Mouse (Mus musculus) B cell, adult 2 months (primary cell): ENCODE measurements at regions not wholly inside any gene's neighbourhood (a gene's known extent, or its start where the extent isn't known, plus 50 kb on each side); places are given as distances from the start of the nearest gene placed in this dataset.

Experiments
- DNase-seq, 2 experiments: peaks; one replicate each; pipeline ENCODE4 v3.0.0; 2022

DNA sequence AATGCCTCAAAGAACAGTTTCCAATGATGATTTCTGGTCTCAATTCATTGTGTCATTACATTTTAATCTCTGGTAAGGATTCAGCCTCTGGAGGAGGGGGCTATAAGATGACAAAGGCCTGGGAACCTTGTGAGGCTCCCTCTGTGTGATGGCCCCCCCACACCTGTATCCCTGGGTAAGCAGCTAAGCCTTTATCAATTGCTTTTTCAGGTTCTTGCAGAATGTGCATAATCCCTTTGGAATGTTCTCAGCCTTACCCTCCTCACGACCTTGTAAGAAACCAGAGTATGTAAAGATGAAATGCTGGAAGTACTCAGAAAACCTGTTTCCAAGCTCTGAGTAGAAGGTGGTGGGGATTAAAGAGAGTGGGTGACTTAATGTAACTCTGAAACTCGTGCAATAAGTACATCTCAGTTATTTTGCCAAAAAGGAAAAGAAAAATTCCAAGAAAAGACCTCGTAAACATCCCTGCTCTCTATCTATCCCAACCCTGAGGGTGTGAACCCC, 446.7 kb upstream of the Mctp2 start:
- no peak for DNase-seq

DNA sequence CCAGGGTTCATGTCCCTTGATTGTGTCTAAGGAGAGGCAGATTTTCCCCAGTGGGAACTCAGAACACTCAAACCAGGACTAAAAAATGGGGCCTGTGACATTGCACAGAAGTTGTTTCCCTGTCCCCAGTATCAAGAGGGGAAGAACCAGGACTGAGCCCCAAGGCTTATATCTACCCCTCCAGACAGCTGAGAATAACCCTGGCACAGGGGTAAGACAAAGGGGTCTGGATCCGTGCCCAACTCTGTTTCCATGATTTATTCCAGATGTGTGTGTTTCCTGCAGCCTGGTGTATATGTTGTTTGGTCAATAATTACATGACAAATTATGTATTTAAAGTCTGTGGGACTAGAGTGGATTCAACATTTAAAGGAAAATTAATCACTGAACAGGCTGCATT, 456.3 kb upstream of the Mctp2 start:
- DNase-seq = no peak

DNA sequence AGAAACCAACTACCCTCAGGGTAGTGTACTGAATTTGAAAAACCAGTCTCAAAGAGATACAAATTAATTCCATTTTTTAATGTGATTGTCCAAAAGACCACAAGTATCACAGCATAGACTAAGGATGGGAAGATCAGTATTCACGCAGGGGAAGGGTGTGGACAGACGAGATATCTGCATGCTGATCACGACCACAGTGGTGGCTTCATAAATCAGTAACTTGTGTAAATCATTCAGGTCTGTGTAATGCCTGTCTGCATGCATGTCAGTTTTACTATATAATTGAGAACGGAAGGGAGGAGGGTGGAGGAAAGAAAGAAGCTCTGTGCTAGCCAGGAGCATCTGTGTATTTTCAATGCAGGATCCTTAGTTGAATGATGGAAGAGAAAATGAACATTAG, 462.3 kb upstream of the Mctp2 start:
- no peak for DNase-seq

DNA sequence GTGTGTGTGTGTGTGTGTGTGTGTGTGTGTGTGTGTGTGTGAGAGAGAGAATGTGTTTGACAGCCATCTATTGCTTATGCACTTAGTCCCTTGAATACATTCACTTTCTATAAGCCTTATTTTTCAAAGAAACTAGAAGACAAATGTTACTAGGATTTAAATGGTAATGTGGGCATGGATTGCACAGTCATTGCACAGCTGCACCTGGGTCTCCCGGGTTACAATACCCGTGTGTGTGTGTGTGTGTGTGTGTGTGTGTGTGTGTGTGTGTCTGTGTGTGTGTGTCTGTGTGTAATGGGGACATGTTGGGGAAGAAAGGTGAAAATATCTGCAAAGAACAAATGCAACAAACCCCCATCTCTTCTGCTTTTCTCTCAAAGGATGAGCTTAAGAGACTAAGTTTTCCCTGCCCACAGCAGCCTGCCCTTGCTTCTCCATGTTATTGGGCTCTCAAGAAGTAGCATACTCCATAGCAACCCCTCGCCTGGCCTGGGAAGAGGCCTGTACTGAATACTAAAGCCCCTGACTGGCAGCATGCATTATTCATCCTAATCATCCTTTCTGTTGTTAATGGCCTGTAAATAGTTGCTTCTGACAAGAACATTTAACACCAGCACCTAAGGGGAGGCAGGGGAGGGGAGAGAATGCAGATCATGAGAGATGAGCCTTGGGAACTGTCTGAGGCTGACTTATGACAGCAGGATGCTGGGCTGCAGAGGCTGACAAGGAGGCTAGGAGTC, 467.8 kb upstream of the Mctp2 start:
- no peak for DNase-seq

DNA sequence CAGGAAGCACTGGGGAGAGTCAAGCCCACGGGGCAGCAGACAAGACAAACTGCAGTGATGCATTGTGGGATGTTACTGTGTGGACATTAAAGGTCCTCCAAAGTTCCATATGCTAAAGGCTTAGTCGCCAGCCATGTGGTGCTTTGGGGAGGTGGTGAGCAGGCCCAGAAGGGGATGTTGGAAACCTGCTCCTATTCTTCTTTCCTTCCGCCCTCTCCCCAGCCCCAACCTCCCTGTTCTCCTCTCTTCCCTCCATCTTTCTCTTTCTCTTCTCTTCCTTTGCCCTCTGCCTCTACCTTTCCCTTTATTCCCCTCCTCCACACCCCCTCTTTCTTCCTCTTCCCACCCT, 468.3 kb upstream of the Mctp2 start:
- no peak for DNase-seq

DNA sequence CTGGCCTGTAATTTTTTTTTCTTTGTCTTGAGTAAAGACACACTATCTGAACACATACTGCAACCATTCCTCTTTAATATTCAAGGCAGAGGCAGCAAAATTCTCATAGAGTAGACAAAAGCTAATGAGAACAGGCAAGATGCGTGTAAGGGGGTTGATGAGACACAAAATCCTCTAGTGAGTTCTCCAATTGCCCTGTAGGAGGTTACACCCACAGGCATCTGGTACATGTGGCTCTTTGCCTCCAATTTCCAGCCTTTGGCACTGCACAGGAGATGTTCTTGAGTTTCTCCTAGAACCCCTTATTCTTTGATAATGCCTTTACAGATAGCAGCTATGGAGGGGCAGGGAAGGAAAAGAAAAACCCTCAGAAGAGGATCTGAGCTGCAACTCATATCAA, 480.9 kb upstream of the Mctp2 start:
- DNase-seq = no peak

DNA sequence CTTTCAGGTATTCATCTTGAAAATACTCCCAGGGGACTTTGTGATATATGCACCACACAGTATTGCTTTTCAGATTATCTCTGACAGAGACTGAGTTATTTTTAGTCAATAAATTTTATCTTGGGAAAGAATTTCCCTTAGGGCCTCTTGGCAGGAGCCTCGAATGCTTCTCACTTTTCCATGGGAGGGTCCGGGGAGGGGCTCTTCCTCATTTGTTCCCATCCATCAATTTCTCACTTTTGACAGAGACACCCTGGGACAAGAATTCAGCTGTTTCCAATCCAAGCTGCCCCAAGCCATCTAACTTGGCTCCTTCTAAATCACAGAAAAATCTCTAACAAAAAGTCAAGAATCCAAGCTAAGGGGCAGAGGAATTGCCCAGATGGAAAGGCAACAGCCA, 481.9 kb upstream of the Mctp2 start:
- no peak for DNase-seq

DNA sequence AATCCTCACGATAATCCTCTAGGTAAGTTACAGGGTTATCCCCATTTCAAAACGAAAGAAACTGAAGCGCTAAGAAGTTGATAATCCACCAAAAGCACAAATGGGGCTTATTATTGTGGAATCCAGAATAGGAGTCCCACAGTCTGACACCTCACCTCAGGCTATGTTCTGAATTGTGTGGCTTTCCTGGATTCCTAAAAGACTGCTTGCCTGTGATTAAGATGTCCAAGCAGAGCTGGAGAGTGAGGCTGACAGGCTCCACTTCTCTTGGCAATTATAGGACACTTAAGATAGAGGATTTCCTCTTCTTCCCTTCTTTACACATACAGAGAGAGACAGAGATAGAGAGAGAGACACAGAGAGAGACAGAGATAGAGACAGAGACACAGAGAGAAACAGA, 515.7 kb upstream of the Mctp2 start:
- DNase-seq = no peak

DNA sequence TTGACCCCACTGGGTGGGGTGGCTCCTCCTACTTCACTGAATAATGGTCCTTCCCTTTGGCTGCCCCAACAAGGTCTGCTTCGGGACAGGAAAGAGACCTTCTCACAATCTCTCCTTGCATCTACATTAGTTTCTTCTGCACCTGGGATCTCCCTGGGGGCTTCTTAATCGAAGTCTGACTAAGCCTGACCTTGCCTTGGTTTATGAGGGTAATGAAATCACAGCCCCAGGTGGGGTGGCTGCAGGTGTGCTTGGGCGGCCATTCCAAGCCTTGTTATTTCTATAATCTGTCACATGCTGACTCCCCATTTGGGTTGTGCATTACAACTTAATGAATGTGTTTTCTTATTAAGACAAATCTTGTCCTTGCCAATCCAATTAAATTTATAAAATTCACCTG, 520.2 kb upstream of the Mctp2 start:
- no peak for DNase-seq

DNA sequence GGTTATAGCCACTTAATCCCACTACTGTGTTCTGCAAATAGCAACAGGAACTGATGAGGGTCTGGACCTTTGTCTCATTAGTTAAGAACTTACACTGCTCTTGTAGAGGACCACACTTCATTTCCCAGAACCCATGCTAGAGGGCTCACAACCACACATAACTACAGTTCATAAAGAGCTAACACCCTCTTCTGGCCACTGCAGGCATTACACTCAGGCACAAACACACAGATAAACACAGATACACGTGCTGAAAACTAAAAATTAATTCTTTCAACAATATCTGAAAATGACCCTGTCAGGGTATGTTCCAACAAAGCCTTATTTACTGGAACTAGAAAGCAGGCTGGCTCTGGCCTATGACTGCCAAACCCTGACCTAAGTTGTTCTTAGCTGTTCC, 529.0 kb upstream of the Mctp2 start:
- no peak for DNase-seq

DNA sequence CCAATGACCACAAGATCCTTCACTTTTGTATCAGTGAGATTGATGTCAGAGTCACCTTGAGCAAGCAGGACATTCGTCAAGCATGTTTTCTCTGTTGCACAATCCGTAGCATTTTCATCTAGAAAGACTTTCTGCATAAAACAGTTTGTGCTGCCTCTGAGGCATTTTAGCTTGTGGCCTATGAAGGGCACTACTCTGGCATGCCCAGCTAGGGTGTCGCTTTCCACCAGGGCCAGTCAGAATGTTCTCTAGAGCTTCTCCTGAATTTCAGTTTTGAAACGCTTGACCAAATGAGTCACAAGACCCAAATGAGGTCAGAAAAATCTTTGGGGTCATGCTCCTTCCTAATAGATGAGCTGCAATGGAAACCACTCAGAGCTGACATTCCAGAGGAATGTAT, 529.6 kb upstream of the Mctp2 start:
- DNase-seq = no peak

DNA sequence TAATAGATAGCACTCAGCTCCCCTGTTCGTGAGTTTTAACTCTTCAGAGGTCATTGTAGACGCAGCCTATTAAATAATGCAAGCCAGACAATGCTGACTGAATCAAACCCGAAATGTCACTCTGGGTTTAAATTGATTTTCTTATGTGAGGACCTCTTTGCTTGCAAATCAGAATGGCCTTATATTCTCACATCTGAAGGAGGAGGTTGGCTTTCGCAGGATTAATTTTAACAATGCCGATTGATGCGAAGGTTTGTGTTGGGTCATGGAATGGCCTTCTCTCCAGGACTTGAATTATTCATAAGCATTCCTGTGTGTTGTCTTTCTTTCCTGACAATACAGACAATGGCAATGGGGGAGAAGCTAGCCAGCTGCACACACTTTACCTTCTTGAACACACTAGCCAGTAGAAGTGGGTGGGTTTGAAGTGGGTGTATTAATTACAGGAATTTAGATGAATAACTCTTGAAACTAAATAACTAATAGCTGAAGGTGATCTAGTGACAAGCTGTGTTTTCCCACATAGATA, 530.1 kb upstream of the Mctp2 start:
- no peak for DNase-seq

DNA sequence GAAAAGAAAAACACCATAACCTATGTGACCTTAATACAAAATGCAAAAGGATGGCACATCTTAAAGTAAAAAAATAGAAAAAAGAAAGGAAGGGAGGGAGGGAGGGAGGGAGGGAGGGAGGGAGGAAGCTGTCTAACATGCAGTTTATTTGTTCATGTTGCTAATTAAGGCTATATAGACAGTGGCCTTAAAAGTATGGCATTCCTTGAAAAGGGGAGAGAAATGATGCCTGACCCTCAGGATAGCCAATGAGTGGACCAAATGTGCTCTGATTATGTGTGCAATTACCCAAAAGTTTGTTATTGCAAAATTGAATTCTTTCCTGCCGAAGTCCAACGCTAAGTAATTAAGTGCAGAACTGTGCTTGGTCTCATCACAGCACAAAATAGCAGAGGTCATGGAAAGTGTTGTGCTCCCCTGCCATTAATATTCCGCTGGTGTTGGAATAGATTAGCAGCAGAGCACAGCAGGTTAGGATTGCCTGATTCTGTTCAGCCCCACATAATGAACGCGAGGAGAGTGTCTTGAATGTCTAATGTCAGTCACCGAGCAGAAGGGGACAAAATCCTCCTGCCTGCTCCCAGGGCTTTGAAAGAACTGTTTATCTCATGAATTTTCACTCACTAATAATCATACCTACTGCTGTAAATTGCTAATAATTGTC, 531.7 kb upstream of the Mctp2 start:
- no peak for DNase-seq

DNA sequence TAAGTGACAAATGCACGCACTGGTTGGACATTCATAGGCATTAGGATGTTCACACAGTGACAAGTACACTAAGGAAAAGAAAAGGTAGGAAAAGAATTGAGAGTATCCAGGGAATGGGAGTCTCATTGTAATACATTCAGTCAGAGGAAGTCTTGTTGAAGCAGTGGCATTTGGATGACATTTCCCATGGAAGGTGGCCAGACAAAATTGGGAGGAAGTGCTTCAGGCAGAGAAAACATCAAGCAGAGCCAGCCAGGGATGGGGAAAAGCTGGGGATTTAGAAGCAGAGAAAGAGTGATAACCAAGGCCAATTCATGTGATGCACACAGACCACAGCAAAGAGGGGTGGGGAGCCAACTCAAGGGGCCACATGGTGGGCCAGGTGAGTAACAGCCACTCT, 524.0 kb upstream of the Rgma start:
- DNase-seq = no peak

DNA sequence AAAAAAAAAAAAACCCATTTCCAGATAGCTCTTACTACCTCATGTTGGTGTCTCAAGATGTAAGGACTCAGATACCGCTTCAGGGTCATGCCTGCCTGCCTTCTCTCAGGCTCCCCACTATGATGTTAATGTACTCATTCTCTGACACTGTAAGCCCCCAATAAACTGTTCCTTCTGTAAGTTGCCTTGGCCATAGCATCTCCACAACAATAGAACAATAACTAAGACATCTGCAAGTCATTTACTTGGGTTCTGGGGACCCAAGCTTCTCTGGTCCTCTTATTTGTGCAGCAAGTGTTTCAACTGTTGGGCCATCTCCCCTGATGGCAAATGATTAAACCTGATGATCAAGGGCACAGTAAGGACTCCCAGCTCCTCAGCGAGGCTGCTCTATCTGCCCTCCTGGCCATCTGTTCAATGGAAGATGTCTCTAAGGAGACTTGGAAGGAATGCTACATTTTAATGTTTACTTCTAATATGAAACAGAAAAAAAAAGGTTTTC, 520.8 kb upstream of the Rgma start:
- DNase-seq = no peak

DNA sequence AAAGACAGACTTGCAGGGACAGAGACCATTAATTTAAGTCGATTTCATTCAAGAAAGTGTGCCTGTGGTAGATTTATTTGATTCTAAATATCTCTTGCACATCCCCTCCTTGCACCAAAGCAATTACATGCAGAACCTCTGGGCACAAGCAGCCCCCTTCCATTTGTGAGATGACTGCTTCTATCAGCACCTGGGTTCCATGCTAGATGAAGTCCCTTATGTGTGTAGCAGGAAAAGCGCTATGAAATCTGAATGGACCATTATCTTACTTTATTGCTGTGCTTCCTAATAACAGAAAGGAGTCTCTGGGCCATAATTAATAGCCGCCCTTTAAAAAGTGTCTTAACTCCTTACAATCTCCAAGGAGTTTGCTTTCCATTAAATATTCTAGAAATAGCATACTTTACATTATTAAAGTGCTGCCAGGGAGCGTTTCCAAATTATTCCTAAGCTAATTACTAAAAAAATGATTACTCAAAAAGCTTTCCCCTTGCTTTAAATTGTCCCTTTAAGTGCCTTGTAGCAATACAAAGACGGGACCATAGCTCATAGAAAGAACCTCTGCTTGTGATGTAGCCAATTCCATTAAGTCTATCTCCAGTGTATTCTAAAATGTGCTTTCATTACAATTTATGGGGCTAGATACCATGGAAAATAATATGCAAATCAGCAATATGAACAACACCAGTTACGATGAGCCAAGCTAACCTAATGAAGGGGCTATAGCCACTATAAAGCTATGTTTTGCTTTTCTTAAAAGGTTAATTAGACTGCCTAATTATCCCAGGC, 508.1 kb upstream of the Rgma start:
- DNase-seq = no peak

DNA sequence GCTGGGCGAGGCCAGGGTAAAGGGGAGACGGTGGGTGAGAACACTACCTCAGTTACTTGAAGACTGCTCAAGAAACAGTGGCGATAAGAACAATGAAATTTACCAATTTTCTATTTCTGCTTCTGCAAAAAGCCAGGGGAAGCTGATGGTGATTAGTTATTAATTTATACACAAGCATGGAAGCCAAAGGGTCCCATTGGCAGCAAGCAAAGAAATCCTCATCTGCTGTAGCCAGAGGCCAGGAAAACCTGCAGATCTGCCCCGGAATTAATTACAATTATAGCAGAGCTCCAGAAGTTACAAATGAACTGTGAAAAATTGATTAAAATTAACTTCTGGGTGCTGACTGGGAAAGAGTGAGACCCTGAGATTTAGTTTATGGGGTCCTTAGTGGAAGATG, 506.2 kb upstream of the Rgma start:
- DNase-seq = no peak

DNA sequence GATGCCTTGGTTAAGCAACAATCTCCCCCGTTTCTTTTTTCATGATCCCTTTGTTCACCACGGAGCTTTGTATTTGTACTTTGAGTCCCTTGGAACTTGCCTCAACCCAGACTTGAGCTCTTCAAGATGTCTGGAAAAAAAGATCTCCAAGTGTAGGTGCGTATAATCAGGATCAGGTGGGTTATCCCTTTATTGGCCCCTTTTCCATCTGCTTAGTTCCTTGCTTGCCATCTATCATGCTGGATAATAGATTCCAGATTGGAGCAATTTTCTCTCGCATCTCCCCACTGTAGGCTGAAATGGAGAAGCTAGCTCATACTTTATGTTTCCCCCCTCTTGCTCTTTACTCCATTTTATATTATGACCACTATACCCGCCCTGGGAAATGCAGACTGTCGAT, 474.5 kb upstream of the Rgma start:
- no peak for DNase-seq

DNA sequence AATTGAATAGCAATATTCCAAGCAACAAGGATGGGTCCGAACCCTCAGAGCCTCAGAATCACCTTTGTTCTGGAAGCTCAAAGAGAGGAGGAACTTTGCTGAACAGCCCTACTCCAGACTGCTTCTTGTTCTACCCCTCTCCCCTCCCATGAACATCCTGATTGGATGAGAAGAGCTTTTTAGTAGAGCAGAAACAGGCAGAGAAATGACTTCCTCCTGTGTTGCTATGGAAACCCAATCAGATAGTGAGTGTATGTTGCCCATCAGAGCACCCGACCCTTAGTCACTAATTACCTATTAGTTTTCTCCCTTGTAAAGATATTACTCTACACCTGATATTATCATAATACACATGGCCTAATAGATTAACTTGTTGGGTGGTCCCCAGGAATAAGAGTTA, 469.4 kb upstream of the Rgma start:
- DNase-seq = no peak

DNA sequence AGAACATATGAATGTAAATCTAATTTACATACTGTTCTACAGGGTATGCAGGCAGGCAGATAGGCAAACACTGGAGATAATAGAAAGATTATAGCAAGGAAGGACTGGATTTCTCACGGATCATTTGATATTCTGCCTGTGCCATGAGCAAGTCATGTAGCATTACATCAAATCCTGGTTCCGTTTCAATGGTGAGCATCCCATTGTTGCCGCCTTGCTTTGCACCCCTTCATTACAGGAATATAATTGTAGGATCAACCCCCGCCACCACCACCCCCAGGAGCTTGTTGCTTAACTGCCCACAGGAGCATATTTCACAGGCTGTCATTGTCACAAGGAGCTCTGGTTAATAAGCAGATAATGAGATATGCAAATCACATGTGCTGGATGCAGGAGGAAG, 468.8 kb upstream of the Rgma start:
- DNase-seq = no peak

DNA sequence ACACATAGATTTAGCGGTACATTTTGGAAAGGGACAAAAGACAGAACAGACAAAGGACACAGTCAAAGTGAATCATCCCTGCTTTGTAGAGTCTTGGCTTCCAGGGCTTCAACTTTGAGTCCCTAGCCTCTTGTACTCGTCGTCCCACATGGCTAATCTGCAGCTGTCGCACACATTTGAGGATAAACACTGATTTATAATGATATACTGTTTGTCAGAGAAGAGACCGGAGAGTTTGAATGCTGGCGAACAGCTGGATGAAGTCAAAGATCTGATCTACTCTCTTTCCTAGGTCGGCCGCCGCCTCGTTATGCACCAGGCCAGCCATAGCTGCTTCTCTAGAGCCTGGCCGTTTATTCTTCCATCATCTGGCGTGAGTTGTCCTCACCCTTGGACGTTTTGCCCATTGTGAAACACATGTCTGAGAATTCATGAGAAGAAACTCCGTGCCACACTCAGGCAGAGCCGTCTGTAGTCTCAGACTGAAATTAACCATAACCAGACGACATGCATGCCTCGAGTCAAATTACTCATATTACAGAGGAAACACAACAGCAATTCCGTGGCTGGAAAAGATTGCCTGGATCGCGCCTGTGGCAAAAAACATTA, 448.4 kb upstream of the Rgma start:
- no peak for DNase-seq

DNA sequence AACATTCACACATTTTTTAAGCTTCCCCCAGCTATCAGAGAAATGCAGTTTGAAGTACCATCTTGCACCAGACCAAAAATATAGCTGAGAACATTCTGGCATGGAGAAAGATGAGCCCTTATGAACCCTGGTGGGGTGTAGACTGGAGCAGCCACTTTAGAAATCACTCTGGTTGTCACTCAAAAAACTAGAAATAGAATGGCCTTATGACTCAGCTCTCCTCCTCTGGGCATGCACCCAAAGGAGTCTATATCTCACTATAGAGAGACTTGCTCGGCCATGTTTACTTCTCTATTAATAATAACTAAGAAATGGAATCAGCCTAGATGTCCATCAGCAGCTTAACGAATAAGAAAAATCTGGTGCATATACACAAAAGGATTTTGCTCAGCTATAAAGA, 436.5 kb upstream of the Rgma start:
- no peak for DNase-seq

DNA sequence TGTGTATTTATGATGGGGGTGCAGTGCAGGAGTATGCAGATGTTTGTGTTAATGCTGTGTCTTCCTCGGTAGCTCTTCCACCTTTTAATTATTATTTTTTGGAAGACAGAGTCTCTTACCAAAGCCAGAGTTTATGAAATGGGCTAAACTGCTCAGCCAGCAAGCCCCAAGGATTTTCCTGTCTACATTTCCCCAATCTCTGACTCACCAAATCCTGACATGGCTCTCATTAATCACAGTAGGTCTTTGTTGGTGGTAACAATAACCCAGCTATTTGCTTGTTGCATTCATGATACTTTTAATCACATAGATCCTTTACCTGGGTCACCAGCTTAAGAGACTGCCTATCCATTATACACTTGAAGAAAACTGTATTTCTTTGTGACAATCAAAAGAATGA, 427.8 kb upstream of the Rgma start:
- DNase-seq = no peak
